Mouse (Mus musculus) C2C12 (cell line): ENCODE data around the gene Tiam1. TPM values are rescaled to one million over a fixed set of nuclear protein-coding genes. Genes with fewer than 3 reads are reported as not detected.

ENCODE experiments used
- H3K27me3 ChIP-seq: one replicate; pipeline ENCODE4 v1.6.1; 2011; ENCODE audit not compliant: control insufficient read depth, insufficient read depth, insufficient read length
- H3K36me3 ChIP-seq: one replicate; pipeline ENCODE4 v1.6.1; 2011; ENCODE audit not compliant: control insufficient read depth, insufficient read depth
- H3K4me3 ChIP-seq: one replicate; pipeline ENCODE4 v1.5.1; 2011; ENCODE audit warnings: mild to moderate bottlenecking, control low read depth; ENCODE audit not compliant: poor library complexity, insufficient read depth, severe bottlenecking
- H3K79me2 ChIP-seq: one replicate; pipeline ENCODE4 v1.6.1; 2011; ENCODE audit not compliant: control insufficient read depth, insufficient read depth
- H3K79me3 ChIP-seq: one replicate; pipeline ENCODE4 v1.6.1; 2011; ENCODE audit warnings: low read depth, control low read depth
- H3ac ChIP-seq: one replicate; pipeline ENCODE3; 2011; ENCODE audit warnings: low read depth; ENCODE audit not compliant: control insufficient read depth, insufficient read length
- CEBPB ChIP-seq: IDR thresholded peaks from one replicate; pipeline ENCODE4 v1.6.1; 2011; ENCODE audit warnings: low read depth, mild to moderate bottlenecking, control low read depth, moderate library complexity
- CTCF ChIP-seq: IDR thresholded peaks from one replicate; pipeline ENCODE4 v1.5.1; 2011; ENCODE audit not compliant: control insufficient read depth, insufficient read depth, insufficient read length
- FOSL1 ChIP-seq: IDR thresholded peaks from one replicate; pipeline ENCODE4 v1.8.0; 2011; ENCODE audit warnings: mild to moderate bottlenecking, low read length; ENCODE audit not compliant: poor library complexity, insufficient read depth, severe bottlenecking
- MAX ChIP-seq: IDR thresholded peaks from one replicate; pipeline ENCODE4 v1.6.1; 2011; ENCODE audit warnings: mild to moderate bottlenecking, control low read depth
- MYOD1 ChIP-seq: IDR thresholded peaks from one replicate; pipeline ENCODE4 v1.6.1; 2011; ENCODE audit warnings: low read depth; ENCODE audit not compliant: control insufficient read depth, insufficient read length
- MYOG ChIP-seq: IDR thresholded peaks from one replicate; pipeline ENCODE4 v1.6.1; 2011; ENCODE audit not compliant: control insufficient read depth, insufficient read length; ENCODE audit errors: extremely low read depth
- USF1 ChIP-seq: IDR thresholded peaks from one replicate; pipeline ENCODE4 v1.6.1; 2011; ENCODE audit warnings: low read depth, mild to moderate bottlenecking, control low read depth, moderate library complexity
- polyA plus RNA-seq: library from polyadenylated mRNA; unstranded; fragments of >200 nt; fragmentation: generic; extraction: Trizol; gene quantifications from one replicate; pipeline ENCODE4 v1.2.1, GENCODE M21; 2012; ENCODE audit warnings: missing spikeins

Gene Tiam1
- polyA plus RNA-seq, 1 experiment, result 6.9 TPM

GRCm38 (mm10) chr16:90096011-90096410, 47.6 kb downstream of the Tiam1 start:
- no peaks in the 10 kb centered on the region for H3K36me3 ChIP-seq
- H3K27me3 ChIP-seq, result no peaks in the 10 kb centered on the region
- H3K79me3 ChIP-seq, result no peaks in the 10 kb centered on the region
- no peak overlapping the region for H3K4me3 ChIP-seq
- no peak overlapping the region for H3ac ChIP-seq
- no peaks in the 10 kb centered on the region for H3K79me2 ChIP-seq
- TF ChIP-seq FOSL1 (no peak), MYOG (no peak), MAX (no peak), CTCF (no peak), MYOD1 (no peak), CEBPB (no peak), USF1 (no peak)

GRCm38 (mm10) chr16:90093015-90093414, 50.6 kb downstream of the Tiam1 start:
- TF ChIP-seq MYOG (no peak), USF1 (no peak), FOSL1 (no peak), CTCF (no peak), MYOD1 (no peak), CEBPB (no peak), MAX (no peak)
- Histone ChIP-seq H3ac (no peak overlapping the region), H3K36me3 (no peaks in the 10 kb centered on the region), H3K79me2 (no peaks in the 10 kb centered on the region), H3K79me3 (no peaks in the 10 kb centered on the region), H3K27me3 (no peaks in the 10 kb centered on the region), H3K4me3 (no peak overlapping the region)

GRCm38 (mm10) chr16:90091906-90092305, 51.7 kb downstream of the Tiam1 start:
- TF ChIP-seq MYOD1 (no peak), MYOG (no peak), MAX (no peak), FOSL1 (no peak), USF1 (no peak), CTCF (no peak), CEBPB (no peak)

GRCm38 (mm10) chr16:90091112-90091720, 52.4 kb downstream of the Tiam1 start:
- Histone ChIP-seq H3K27me3 (no peaks in the 10 kb centered on the region), H3ac (no peak overlapping the region), H3K4me3 (no peak overlapping the region), H3K79me3 (no peaks in the 10 kb centered on the region), H3K36me3 (no peaks in the 10 kb centered on the region), H3K79me2 (no peaks in the 10 kb centered on the region)
- TF ChIP-seq CEBPB (no peak), MAX (no peak), USF1 (no peak), MYOD1 (no peak), FOSL1 (no peak), CTCF (no peak), MYOG (no peak)

More at GRCm38 (mm10) chr16:90091906-90092305, 51.7 kb downstream of the Tiam1 start:
- H3K4me3 ChIP-seq, result no peak overlapping the region
- no peaks in the 10 kb centered on the region for H3K36me3 ChIP-seq
- H3ac ChIP-seq, result no peak overlapping the region
- H3K79me2 ChIP-seq, result no peaks in the 10 kb centered on the region
- no peaks in the 10 kb centered on the region for H3K27me3 ChIP-seq
- H3K79me3 ChIP-seq, result no peaks in the 10 kb centered on the region

GRCm38 (mm10) chr16:90090368-90090767, 53.2 kb downstream of the Tiam1 start:
- no peaks in the 10 kb centered on the region for H3K79me3 ChIP-seq
- no peak for TF ChIP-seq CEBPB
- TF ChIP-seq FOSL1, result no peak
- TF ChIP-seq MAX, result no peak
- no peak for TF ChIP-seq USF1
- no peak for TF ChIP-seq CTCF
- TF ChIP-seq MYOD1, result no peak
- TF ChIP-seq MYOG, result no peak
- no peak overlapping the region for H3K4me3 ChIP-seq
- H3K36me3 ChIP-seq, result no peaks in the 10 kb centered on the region
- H3ac ChIP-seq, result no peak overlapping the region
- H3K79me2 ChIP-seq, result no peaks in the 10 kb centered on the region
- H3K27me3 ChIP-seq, result no peaks in the 10 kb centered on the region
